Mouse (Mus musculus): ENCODE data around the gene Ppp2r2c.

DNA sequence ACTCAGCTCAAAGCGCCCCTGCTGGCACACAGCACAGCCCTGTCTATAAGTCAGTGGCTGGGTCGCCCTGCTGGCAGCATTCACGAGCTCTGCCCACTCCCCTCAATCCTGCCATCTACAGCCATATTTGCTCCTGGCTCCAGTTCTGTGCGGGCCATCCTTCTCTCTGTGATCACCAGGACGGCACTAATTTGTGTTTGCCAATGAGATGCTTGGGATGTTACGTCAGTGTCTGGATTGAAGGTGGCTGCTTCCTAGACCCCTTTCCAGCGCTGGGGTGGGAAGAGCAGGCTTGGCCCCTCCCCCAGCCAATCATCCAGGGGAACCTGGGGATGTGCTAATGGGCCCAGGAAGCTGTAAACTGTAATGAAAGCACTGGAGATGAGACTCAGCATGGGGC, 42.7 kb downstream of the Ppp2r2c start:
- TF ChIP-seq TAL1 (IDR thresholded peaks at IDR 0.05; ENCODE audit: low read length): no peak
- no peak for TF ChIP-seq GATA1 (IDR thresholded peaks at IDR 0.05; ENCODE audit: low read length)

Measured in erythroblast, embryonic 14.5 days (primary cell).